Mouse (Mus musculus) heart, embryonic 12.5 days (tissue): ENCODE measurements around the gene H2-T24. TPM values are rescaled to one million over a fixed set of nuclear protein-coding genes. Genes with fewer than 3 reads are reported as not detected.
A peak's percentile ranks its signal among the peaks of the same experiment; 100 is the strongest.
"Not testable (repeated sequence)": the region's sequence is repeated elsewhere in the genome, so short reads cannot be mapped to it uniquely, and the experiment has no call there.

Experiments
- ATAC-seq: fragments of 200-750 bp; cut with Nextera tagmentation; 2 replicates; pipeline ENCODE4 v1.8.0; 2017; ENCODE audit warnings: moderate TSS enrichment, moderate library complexity; ENCODE audit not compliant: insufficient number of reproducible peaks, low FRiP score
- H3K27ac ChIP-seq: fragments of 300-500 bp; sonication (generic); 2 replicates; pipeline ENCODE4 v1.5.1; 2016; ENCODE audit warnings: mild to moderate bottlenecking, moderate library complexity; ENCODE audit not compliant: poor library complexity, severe bottlenecking
- H3K27me3 ChIP-seq: fragments of 300-500 bp; sonication (generic); replicated peaks from 2 replicates; pipeline ENCODE4 v1.6.1; 2016; ENCODE audit warnings: mild to moderate bottlenecking, moderate library complexity
- H3K36me3 ChIP-seq: fragments of 300-500 bp; sonication (generic); 2 replicates; pipeline ENCODE4 v1.6.1; 2016; ENCODE audit warnings: mild to moderate bottlenecking, moderate library complexity
- H3K4me1 ChIP-seq: fragments of 300-500 bp; sonication (generic); replicated peaks from 2 replicates; pipeline ENCODE4 v1.6.1; 2016; ENCODE audit warnings: mild to moderate bottlenecking
- H3K4me2 ChIP-seq: fragments of 300-500 bp; sonication (generic); 2 replicates; pipeline ENCODE4 v1.6.1; 2016; ENCODE audit warnings: mild to moderate bottlenecking, moderate library complexity
- H3K4me3 ChIP-seq: fragments of 300-500 bp; sonication (generic); 2 replicates; pipeline ENCODE4 v1.5.1; 2016; ENCODE audit warnings: mild to moderate bottlenecking
- H3K9ac ChIP-seq: fragments of 300-500 bp; sonication (generic); 2 replicates; pipeline ENCODE4 v1.6.1; 2016; ENCODE audit warnings: mild to moderate bottlenecking, moderate library complexity
- H3K9me3 ChIP-seq: fragments of 300-500 bp; sonication (generic); replicated peaks from 2 replicates; pipeline ENCODE4 v1.6.1; 2016; ENCODE audit warnings: mild to moderate bottlenecking, moderate library complexity
- WGBS: fragments of 180-500 bp; shearing (Covaris S2); methylation state at CpG from one replicate; pipeline ENCODE4 v1.1.7; 2016; 5-methylcytosine and 5-hydroxymethylcytosine counted together
- polyA plus RNA-seq: library from polyadenylated mRNA; unstranded; fragments of >200 nt; fragmentation: Nextera tagmentation; extraction: Ambion mirVana; gene quantifications from 2 replicates; pipeline ENCODE4 v1.2.1, GENCODE M21; 2016

Gene H2-T24
- polyA plus RNA-seq = 3.4 and 3.9 TPM in 2 replicates

DNA sequence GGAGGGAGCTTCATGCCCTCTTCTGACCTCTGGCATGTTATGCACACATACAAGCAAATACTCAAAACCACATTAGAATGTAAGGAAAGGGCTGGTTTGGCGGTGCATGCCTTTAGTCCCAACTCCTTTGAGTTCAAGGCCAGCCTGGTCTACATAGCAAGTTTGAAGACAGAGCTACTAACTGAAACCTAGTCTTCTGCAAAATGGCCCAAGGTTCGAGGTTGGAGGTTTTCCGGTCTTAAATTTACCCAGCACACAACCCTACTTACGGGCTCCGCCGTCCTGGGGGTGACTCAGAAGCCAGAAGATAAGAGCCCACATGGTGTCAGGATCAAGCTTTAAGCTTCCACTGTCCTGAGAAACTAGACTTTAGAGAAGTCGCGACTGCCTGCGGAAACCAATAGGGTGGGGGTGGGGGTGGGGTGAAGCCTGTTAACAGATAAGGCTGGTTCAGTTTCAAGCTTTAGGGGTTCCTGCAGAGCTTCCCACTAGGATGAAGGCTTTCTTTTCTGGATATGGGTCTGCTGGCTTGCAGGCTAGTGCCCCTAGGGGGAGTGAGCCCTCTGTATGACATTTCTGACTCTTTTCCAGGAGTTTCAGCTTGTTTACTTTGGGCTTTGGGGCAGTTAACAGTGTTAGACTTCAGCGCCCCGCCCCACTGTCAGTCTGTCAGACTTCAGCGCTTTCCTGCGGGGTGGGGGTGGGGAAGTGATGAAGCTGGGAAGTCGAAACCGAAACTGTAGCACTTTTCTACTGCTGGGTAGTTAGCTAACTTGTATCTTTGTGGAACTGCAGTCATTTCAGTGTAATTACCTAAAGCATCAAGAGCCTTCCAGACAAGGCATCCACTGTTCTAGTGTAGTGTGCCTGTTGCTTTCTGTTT, at the start of gene H2-T24:
Gene H2-T24 (minus strand): TSS at position 370 of the 883 bp plus-strand sequence.
- Histone ChIP-seq H3K9ac (peak within 1 kb of the TSS; percentile 34), H3K4me2 (peak within 1 kb of the TSS; percentile 57), H3K9me3 (0 out of 2 replicates have a peak, but pooled peaks cover 5% of the 10 kb centered on the region), H3K36me3 (peaks cover 5% of the 10 kb centered on the region), H3K27me3 (no peaks in the 10 kb centered on the region), H3K4me3 (peak within 1 kb of the TSS; percentile 29), H3K27ac (peak within 1 kb of the TSS; percentile 78), H3K4me1 (peaks cover 11% of the 10 kb centered on the region)
- WGBS = 23% methylated on average over 15 of the region's 15 CpGs
- peak; percentile 88 for ATAC-seq

DNA sequence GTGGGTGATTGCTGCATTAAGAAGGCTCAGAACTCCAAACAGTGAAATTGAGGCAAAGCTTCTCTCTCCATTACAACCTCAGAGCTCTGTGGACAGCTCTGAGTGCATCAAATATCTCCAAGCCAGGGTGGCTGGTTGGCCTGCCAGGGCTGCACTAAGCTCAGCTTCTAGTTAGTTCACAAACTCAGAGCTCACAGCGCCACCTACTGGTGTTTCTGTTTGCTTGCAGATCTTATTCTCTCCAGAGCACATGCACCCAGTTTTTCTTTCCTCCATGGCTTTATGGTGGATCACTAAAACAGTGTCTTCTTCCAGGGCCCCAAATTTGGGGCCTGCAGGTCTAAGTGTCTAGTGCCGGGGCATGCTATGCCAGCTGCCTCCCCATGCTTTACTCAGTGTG, 40.5 kb upstream of the H2-T24 start:
- no peaks in the 10 kb centered on the region for H3K36me3 ChIP-seq
- no peak overlapping the region for H3K4me2 ChIP-seq
- no peaks in the 10 kb centered on the region for H3K9me3 ChIP-seq
- 25% methylated on average over 2 of the region's 2 CpGs for WGBS
- ATAC-seq = no peak
- no peak overlapping the region for H3K27ac ChIP-seq
- H3K4me1 ChIP-seq = no peaks in the 10 kb centered on the region
- no peak overlapping the region for H3K4me3 ChIP-seq
- no peak overlapping the region for H3K9ac ChIP-seq
- H3K27me3 ChIP-seq = 0 out of 2 replicates have a peak, but pooled peaks cover 7% of the 10 kb centered on the region

DNA sequence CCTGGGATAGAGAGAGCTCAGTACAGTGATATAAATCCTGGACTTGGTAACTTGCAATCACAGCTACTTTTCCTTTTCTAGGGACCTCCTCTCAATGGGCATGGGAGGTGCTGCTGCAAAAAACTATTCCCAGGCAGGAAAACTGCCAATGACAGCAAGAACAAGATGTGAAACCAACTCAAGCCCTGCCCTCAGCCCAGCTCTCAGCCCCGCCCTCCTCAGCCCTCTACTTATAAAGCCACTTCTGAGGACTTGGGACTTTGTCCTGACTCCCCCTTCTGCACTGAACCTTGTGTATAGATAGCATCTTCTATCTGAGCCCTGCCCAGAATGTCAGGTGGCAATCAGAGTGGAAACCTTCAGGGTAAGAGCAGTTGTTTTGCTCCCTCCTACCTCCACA, 38.0 kb upstream of the H2-T24 start, which contains the start of gene Gm11127:
Gene Gm11127 (minus strand): TSS at position 10 of the 400 bp plus-strand sequence.
- not testable (repeated sequence) for H3K4me1 ChIP-seq, H3K4me2 ChIP-seq, H3K4me3 ChIP-seq, ATAC-seq, H3K27ac ChIP-seq, H3K27me3 ChIP-seq, H3K9ac ChIP-seq, H3K36me3 ChIP-seq, H3K9me3 ChIP-seq
- WGBS = 53% methylated on average over 1 of the region's 1 CpGs

DNA sequence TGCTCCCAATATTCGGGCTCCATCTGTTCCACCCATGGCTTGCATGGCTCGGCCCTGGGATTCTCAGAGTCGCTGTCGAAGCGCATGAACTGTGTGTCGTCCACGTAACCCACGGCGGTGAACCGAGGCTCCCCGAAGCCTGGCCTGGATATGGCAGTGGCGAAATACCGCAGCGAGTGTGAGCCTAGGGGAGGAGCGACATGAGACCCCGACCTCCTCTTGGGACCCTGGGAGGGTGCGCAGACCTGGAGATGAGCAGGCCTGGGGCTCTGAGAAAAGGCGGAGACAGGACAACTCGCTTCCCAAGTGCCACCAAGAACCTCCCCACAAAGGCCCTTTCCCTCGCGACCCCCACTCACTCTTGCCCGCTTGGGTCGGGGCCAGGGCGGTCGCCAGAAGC, 37.6 kb upstream of the H2-T24 start:
- not testable (repeated sequence) for H3K4me1 ChIP-seq, H3K27ac ChIP-seq, H3K9me3 ChIP-seq, H3K36me3 ChIP-seq, H3K27me3 ChIP-seq, H3K9ac ChIP-seq, ATAC-seq, H3K4me3 ChIP-seq, H3K4me2 ChIP-seq
- 84% methylated on average over 25 of the region's 25 CpGs for WGBS

DNA sequence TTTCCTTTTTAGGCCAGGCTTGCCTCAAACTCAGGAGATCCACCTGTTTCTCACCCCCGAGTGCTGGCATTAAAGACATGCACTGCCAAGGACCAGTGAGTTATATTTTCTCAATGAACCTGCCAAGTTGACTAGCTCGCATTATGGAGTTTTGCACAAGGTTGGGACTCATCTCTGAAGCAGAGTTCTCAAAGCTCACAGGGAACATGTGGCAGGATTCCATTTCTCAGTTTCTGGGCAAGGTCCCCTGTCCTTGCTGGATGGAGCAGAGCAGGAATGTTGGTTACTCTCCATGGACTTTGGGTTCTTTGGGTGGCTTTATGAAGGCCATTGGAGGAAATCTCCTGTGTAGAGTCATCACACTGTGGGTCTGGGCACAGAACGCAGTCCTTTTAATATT, 22.9 kb upstream of the H2-T24 start:
- Histone ChIP-seq H3K27me3 (0 out of 2 replicates have a peak, but pooled peaks cover 6% of the 10 kb centered on the region), H3K4me3 (peak overlapping the region; percentile 57), H3K4me1 (peaks cover 5% of the 10 kb centered on the region; the same call in 1 of the 2 replicates), H3K9ac (peak overlapping the region; percentile 67; the same call in 1 of the 2 replicates), H3K36me3 (no peaks in the 10 kb centered on the region), H3K4me2 (peak overlapping the region; percentile 88), H3K9me3 (no peaks in the 10 kb centered on the region), H3K27ac (no peak overlapping the region)
- 83% methylated on average over 3 of the region's 3 CpGs for WGBS
- no peak for ATAC-seq

DNA sequence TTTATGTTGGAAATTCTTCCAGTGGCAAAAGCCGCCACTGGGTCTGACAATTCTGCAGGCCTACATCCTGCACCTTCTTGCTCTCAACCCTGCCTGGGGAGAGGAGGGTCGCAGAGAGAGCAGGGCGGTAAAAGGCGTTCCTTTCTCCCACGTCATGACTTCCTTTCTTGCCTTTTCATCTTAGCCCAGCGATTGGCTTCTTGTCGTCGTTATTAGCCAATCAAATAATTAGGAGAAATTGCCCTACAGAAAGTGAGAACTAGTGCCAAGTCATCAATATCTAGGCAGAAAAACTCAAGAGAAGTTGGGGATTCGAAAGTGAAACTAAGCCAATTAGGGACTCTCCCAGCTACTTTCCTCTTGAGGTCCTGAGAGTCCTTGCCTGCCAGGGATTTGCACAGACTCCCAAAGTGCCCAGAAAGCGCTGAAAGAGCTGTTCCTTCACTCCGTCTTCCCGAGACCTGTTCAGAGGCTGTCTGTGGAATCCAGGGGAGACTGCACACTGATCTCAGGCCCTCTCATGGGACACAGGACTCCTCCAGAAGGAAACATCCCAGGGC, 22.3 kb upstream of the H2-T24 start, which contains the start of the genes H2-T22 and Gm6034:
Gene H2-T22 (minus strand): TSS at position 138 of the 560 bp plus-strand sequence.
Gene Gm6034 (plus strand): TSS at position 352 of the 560 bp plus-strand sequence.
- Histone ChIP-seq H3K4me2 (peak within 1 kb of the TSS; percentile 88), H3K9ac (peak within 1 kb of the TSS; percentile 67), H3K27ac (peak within 1 kb of the TSS; percentile 35; the same call in 1 of the 2 replicates), H3K4me3 (peak within 1 kb of the TSS; percentile 57)
- peak; percentile 94 for ATAC-seq
- not testable (repeated sequence) for H3K4me1 ChIP-seq, H3K9me3 ChIP-seq, H3K36me3 ChIP-seq, H3K27me3 ChIP-seq
- WGBS = 2% methylated on average over 12 of the region's 12 CpGs

DNA sequence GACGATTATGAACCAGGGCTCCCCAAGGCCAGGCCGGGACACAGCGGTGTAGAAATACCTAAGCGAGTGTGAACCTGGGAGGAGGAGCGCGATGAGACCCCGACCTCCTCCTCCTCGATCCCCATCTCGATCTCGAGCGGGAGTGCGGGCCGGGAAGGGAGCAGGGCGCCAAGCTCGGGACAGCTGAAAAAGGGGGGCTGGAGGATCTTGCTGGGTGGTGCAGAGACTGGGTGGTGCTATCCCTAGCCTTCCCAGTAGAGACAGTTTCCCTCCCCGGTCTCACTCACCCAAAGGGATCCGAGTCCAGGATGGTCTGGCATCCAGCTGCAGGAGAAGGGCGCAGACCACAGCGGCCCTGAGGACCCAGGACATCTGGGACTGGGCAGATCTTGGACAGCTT, 21.7 kb upstream of the H2-T24 start:
- 3% methylated on average over 18 of the region's 19 CpGs for WGBS
- Histone ChIP-seq H3K4me3 (peak overlapping the region; percentile 57), H3K9ac (peak overlapping the region; percentile 65), H3K4me2 (peak overlapping the region; percentile 88)
- H3K4me1 ChIP-seq, H3K9me3 ChIP-seq, H3K36me3 ChIP-seq, H3K27me3 ChIP-seq, H3K27ac ChIP-seq: not testable (repeated sequence)
- ATAC-seq = peak; percentile 74

DNA sequence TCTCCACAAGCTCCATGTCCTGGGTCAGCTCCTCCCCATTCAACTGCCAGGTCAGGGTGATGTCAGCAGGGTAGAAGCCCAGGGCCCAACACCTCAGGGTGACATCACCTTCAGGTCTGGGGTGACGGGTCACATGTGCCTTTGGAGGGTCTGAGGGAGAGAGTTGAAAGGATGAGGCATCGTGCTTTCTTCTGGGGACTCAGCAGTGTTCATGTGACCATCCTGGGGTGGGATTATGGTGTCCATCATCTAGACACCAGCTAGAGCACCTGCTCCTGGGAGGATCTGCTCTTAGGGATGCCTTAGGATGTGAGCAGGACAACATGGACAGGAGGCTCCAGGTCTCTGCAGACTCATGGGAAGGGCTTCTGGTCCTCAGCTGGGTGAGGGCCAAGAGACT, 20.2 kb upstream of the H2-T24 start:
- not testable (repeated sequence) for ATAC-seq, H3K4me3 ChIP-seq, H3K9me3 ChIP-seq, H3K27me3 ChIP-seq, H3K27ac ChIP-seq, H3K4me2 ChIP-seq, H3K4me1 ChIP-seq, H3K9ac ChIP-seq, H3K36me3 ChIP-seq
- 59% methylated on average over 2 of the region's 2 CpGs for WGBS

DNA sequence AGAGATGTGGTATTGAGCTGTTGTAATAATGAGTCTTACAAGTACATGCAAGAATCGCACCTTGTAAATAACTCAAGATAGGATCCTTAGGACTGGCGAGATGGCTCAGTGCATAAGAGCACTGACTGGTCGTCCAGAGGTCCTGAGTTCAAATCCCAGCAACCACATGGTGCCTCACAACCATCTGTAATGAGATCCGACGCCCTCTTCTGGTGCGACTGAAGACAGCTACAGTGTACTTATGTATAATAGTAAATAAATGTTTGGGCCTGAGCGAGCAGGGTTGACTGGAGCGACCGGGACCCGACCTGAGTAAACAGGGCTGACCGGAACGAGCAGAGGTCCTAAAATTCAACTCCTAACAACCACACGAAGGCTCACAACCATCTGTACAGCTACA, 15.8 kb upstream of the H2-T24 start:
- not testable (repeated sequence) for H3K4me2 ChIP-seq, H3K36me3 ChIP-seq, H3K27ac ChIP-seq, H3K9ac ChIP-seq, ATAC-seq, H3K9me3 ChIP-seq, H3K4me3 ChIP-seq, H3K4me1 ChIP-seq
- WGBS = 82% methylated on average over 13 of the region's 13 CpGs
- H3K27me3 ChIP-seq = peaks cover 11% of the 10 kb centered on the region

DNA sequence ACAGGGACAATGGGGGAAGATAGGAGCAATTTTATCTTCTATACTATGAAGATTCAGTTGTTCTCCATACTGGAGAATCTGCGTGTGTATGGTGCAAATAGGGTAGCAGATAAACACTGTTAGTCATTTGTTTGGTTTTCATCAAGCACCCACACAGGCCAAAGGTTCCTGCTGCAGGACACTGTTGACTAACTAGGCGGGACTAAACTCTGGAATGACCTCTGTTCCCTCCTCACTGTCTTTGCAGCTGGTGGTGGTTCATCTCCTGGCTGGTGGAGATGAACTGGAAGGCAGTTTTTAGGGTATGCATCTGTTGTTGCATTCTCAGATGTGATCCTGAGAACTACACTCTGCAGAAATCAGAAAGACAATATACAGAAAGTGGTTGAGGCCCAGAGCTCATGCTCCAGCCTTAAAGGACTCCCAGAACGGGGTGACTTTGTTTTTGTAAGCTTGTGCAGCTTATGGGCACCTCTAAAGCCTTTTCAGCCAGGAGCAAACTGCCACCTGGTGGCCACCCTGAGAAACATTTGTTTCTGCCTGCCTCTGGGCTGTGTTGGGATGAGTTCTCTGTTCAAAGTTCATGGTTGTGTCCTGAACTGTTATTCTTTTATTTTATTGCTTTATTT, 14.8 kb upstream of the H2-T24 start:
- H3K4me2 ChIP-seq, H3K4me3 ChIP-seq, H3K9me3 ChIP-seq, H3K36me3 ChIP-seq, H3K4me1 ChIP-seq, H3K27me3 ChIP-seq, H3K27ac ChIP-seq, H3K9ac ChIP-seq, ATAC-seq: not testable (repeated sequence)
- 32% methylated on average over 3 of the region's 3 CpGs for WGBS

DNA sequence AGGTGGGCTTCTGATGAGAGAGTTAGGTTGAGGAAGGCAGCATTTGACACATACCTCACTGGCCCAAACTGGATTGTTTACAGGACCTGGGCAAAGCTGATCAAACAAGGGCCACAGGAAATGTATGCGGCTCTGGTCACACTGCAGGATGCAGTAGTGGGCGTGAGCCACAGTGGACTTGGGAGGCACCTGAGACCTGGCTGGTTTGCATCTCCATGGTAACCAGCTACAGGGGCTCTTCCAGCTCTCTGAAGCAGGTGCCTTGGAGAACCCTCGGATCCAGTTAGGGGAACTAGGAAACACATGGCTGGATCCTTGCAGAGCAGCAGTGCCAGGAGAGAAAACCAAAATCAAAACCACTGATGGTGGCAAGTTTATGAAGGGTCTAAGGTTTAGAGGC, 14.2 kb upstream of the H2-T24 start:
- not testable (repeated sequence) for H3K9me3 ChIP-seq, H3K9ac ChIP-seq, H3K4me3 ChIP-seq, H3K27ac ChIP-seq, H3K4me1 ChIP-seq, ATAC-seq, H3K27me3 ChIP-seq, H3K4me2 ChIP-seq, H3K36me3 ChIP-seq
- WGBS = 66% methylated on average over 3 of the region's 3 CpGs
